Mouse (Mus musculus) embryonic facial prominence, embryonic 12.5 days (tissue): ENCODE results near the gene Ldlrap1. TPM values are rescaled to one million over a fixed set of nuclear protein-coding genes. Genes with fewer than 3 reads are reported as not detected.
A peak's percentile ranks its signal among the peaks of the same experiment; 100 is the strongest.

Experiments
- ATAC-seq: fragments of 200-750 bp; cut with Nextera tagmentation; 2 replicates; pipeline ENCODE4 v1.8.0; 2017; ENCODE audit not compliant: insufficient number of reproducible peaks, insufficient read depth, low FRiP score, low TSS enrichment
- H3K27ac ChIP-seq: fragments of 300-500 bp; sonication (generic); 2 replicates; pipeline ENCODE4 v1.5.1; 2016; ENCODE audit warnings: mild to moderate bottlenecking
- H3K27me3 ChIP-seq: fragments of 300-500 bp; sonication (generic); 2 replicates; pipeline ENCODE4 v1.6.1; 2016; ENCODE audit warnings: mild to moderate bottlenecking, moderate library complexity
- H3K36me3 ChIP-seq: fragments of 300-500 bp; sonication (generic); 2 replicates; pipeline ENCODE4 v1.6.1; 2016; ENCODE audit warnings: mild to moderate bottlenecking
- H3K4me1 ChIP-seq: fragments of 300-500 bp; sonication (generic); 2 replicates; pipeline ENCODE4 v1.6.1; 2016
- H3K4me2 ChIP-seq: fragments of 300-500 bp; sonication (generic); replicated peaks from 2 replicates; pipeline ENCODE4 v1.6.1; 2016; ENCODE audit warnings: mild to moderate bottlenecking, moderate library complexity
- H3K4me3 ChIP-seq: fragments of 300-500 bp; sonication (generic); 2 replicates; pipeline ENCODE4 v1.5.1; 2016; ENCODE audit warnings: mild to moderate bottlenecking
- H3K9ac ChIP-seq: fragments of 300-500 bp; sonication (generic); 2 replicates; pipeline ENCODE4 v1.6.1; 2016; ENCODE audit warnings: mild to moderate bottlenecking, moderate library complexity
- H3K9me3 ChIP-seq: fragments of 300-500 bp; sonication (generic); 2 replicates; pipeline ENCODE4 v1.6.1; 2016; ENCODE audit warnings: mild to moderate bottlenecking, moderate library complexity
- WGBS: fragments of 180-500 bp; shearing (Covaris S2); methylation state at CpG from one replicate; pipeline ENCODE4 v1.1.7; 2016; 5-methylcytosine and 5-hydroxymethylcytosine counted together
- polyA plus RNA-seq: library from polyadenylated mRNA; unstranded; fragments of >200 nt; fragmentation: Nextera tagmentation; extraction: Ambion mirVana; gene quantifications from 2 replicates; pipeline ENCODE4 v1.2.1, GENCODE M21; 2016

Ldlrap1 gene
- polyA plus RNA-seq, 1 experiment from 2014 or later: 21.8 TPM

- H3K27me3 ChIP-seq: peaks cover 29% of the 10 kb centered on the region
- peak overlapping the region; percentile 63 for H3K4me3 ChIP-seq
- no peaks in the 10 kb centered on the region for H3K9me3 ChIP-seq
- H3K36me3 ChIP-seq: no peaks in the 10 kb centered on the region
- H3K4me2 ChIP-seq: peak overlapping the region; percentile 99
- H3K4me1 ChIP-seq: peaks cover 13% of the 10 kb centered on the region; the same call in 1 of the 2 replicates
- WGBS: 37% methylated on average over 6 of the region's 6 CpGs
- H3K27ac ChIP-seq: no peak overlapping the region
- no peak for ATAC-seq
- H3K9ac ChIP-seq: peak overlapping the region; percentile 3; the same call in 1 of the 2 replicates
Observed at GRCm38 (mm10) chr4:134701934-134702333, 65.9 kb downstream of the Ldlrap1 start.

- H3K4me1 ChIP-seq: peaks cover 13% of the 10 kb centered on the region; the same call in 1 of the 2 replicates
- H3K36me3 ChIP-seq: no peaks in the 10 kb centered on the region
- H3K9ac ChIP-seq: no peak overlapping the region
- H3K4me2 ChIP-seq: no peak overlapping the region
- no peaks in the 10 kb centered on the region for H3K9me3 ChIP-seq
- no peak overlapping the region for H3K27ac ChIP-seq
- H3K27me3 ChIP-seq: peaks cover 29% of the 10 kb centered on the region
- ATAC-seq: no peak
- no peak overlapping the region for H3K4me3 ChIP-seq
- WGBS: 85% methylated on average over 2 of the region's 2 CpGs
Observed at GRCm38 (mm10) chr4:134700911-134701310, 66.9 kb downstream of the Ldlrap1 start.

- Histone ChIP-seq H3K27me3 (no peaks in the 10 kb centered on the region), H3K9me3 (no peaks in the 10 kb centered on the region), H3K4me2 (no peak overlapping the region), H3K4me3 (no peak overlapping the region), H3K4me1 (no peaks in the 10 kb centered on the region), H3K36me3 (no peaks in the 10 kb centered on the region), H3K27ac (no peak overlapping the region), H3K9ac (no peak overlapping the region)
- ATAC-seq: no peak
- WGBS: 76% methylated on average over 9 of the region's 9 CpGs
Observed at GRCm38 (mm10) chr4:134693202-134693940, 74.5 kb downstream of the Ldlrap1 start.

GRCm38 (mm10) chr4:134692388-134692787 lies 75.4 kb downstream of the Ldlrap1 start:
- no peak overlapping the region for H3K27ac ChIP-seq
- 100% methylated on average over 1 of the region's 1 CpGs for WGBS
- ATAC-seq: no peak
- no peaks in the 10 kb centered on the region for H3K27me3 ChIP-seq
- H3K36me3 ChIP-seq: no peaks in the 10 kb centered on the region
- H3K4me3 ChIP-seq: no peak overlapping the region
- H3K4me2 ChIP-seq: no peak overlapping the region
- no peaks in the 10 kb centered on the region for H3K9me3 ChIP-seq
- no peak overlapping the region for H3K9ac ChIP-seq
- no peaks in the 10 kb centered on the region for H3K4me1 ChIP-seq

Other genes starting within 250 kb of the Ldlrap1 start
- 135 and 139 TPM in 2 replicates for gene Mtfr1l, start 232.6 kb downstream of the Ldlrap1 start, polyA plus RNA-seq
- 27.3 and 49.1 TPM in 2 replicates for gene Selenon, start 215.9 kb downstream of the Ldlrap1 start, polyA plus RNA-seq
- gene Man1c1, start 63.7 kb downstream of the Ldlrap1 start, polyA plus RNA-seq: 3.9 and 4.5 TPM in 2 replicates
- gene Maco1, start 85.3 kb upstream of the Ldlrap1 start, polyA plus RNA-seq: 57.4 and 63.5 TPM in 2 replicates
- 6.8 and 8.5 TPM in 2 replicates for gene Rhd, start 96.5 kb upstream of the Ldlrap1 start, polyA plus RNA-seq
- gene Tmem50a, start 147.0 kb upstream of the Ldlrap1 start, polyA plus RNA-seq: 160 and 161 TPM in 2 replicates
- gene Rsrp1, start 155.6 kb upstream of the Ldlrap1 start, polyA plus RNA-seq: 496 and 536 TPM in 2 replicates
- gene Syf2, start 162.9 kb upstream of the Ldlrap1 start, polyA plus RNA-seq: 75.3 and 77.2 TPM in 2 replicates